Mouse (Mus musculus) ES-E14 (cell line): ENCODE data around the gene Hist1h2bg.
"Not testable (repeated sequence)": the region's sequence is repeated elsewhere in the genome, so short reads cannot be mapped to it uniquely, and the experiment has no call there.

ENCODE experiments used
- CHD2 ChIP-seq: IDR thresholded peaks from 2 replicates; pipeline ENCODE4 v1.6.1; 2014; ENCODE audit warnings: mild to moderate bottlenecking, low read depth, low read length, inconsistent platforms
- HCFC1 ChIP-seq: IDR thresholded peaks from 2 replicates; pipeline ENCODE4 v1.6.1; 2012; ENCODE audit warnings: low read length, inconsistent platforms, borderline replicate concordance; ENCODE audit not compliant: insufficient read depth
- MAFK ChIP-seq: IDR thresholded peaks from 2 replicates; pipeline ENCODE4 v1.6.1; 2014; ENCODE audit warnings: mild to moderate bottlenecking, low read depth, low read length, inconsistent platforms; ENCODE audit not compliant: insufficient read depth
- ZC3H11A ChIP-seq: IDR thresholded peaks from 2 replicates; pipeline ENCODE4 v1.6.1; 2012; ENCODE audit warnings: low read depth, mild to moderate bottlenecking, inconsistent platforms, low read length, borderline replicate concordance
- ZNF384 ChIP-seq: IDR thresholded peaks from 2 replicates; pipeline ENCODE4 v1.6.1; 2012; ENCODE audit warnings: low read depth, low read length, inconsistent platforms

- not testable (repeated sequence) for TF ChIP-seq MAFK, HCFC1, ZNF384, CHD2, ZC3H11A
Observed at GRCm38 (mm10) chr13:23573034-23573897, 2.1 kb downstream of the Hist1h2bg start.
